Mouse (Mus musculus): ENCODE results near the gene Tdgf1. TPM values are rescaled to one million over a fixed set of nuclear protein-coding genes. Genes with fewer than 3 reads are reported as not detected.
A peak's percentile ranks its signal among the peaks of the same experiment; 100 is the strongest.

The Tdgf1 gene
- polyA plus RNA-seq, 1 experiment from 2014 or later: not detected

DNA sequence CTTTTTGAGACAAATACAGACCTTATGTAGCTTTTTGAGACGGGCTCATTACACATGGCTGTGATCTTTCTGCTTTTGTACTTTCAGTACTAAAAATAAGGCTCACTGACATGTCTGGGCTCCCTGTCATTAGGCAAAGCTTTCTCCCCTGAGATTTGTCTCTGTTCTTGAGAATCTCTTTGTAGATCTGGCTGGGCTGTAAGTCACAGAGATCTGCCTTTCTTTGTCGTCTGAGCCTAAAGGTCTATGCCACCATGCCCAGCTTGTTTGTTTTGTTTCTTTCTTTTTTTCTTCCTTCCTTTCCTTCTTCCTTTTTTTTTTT, 19.9 kb upstream of the Tdgf1 start:
- no peak overlapping the region for H3K4me3 ChIP-seq (replicated peaks)
- H3K9me3 ChIP-seq: no peaks in the 10 kb centered on the region

GRCm38 (mm10) chr9:110965062-110965909, 19.3 kb upstream of the Tdgf1 start:
- no peak for ATAC-seq
- Histone ChIP-seq H3K9me3 (no peaks in the 10 kb centered on the region), H3K27ac (no peak overlapping the region), H3K27me3 (replicated peaks) (no peaks in the 10 kb centered on the region), H3K9ac (no peak overlapping the region), H3K36me3 (no peaks in the 10 kb centered on the region), H3K4me1 (replicated peaks) (no peaks in the 10 kb centered on the region), H3K4me3 (replicated peaks) (no peak overlapping the region), H3K4me2 (replicated peaks) (no peak overlapping the region)
- whole genome bisulfite sequencing: 87% methylated on average over 22 of the region's 22 CpGs

More for the DNA sequence above, 19.9 kb upstream of the Tdgf1 start:
- WGBS: 68% methylated on average over 2 of the region's 2 CpGs
- no peaks in the 10 kb centered on the region for H3K36me3 ChIP-seq
- no peaks in the 10 kb centered on the region for H3K4me1 ChIP-seq (replicated peaks)
- ATAC-seq: no peak
- no peaks in the 10 kb centered on the region for H3K27me3 ChIP-seq (replicated peaks)
- H3K4me2 ChIP-seq (replicated peaks): no peak overlapping the region
- H3K9ac ChIP-seq: no peak overlapping the region
- no peak overlapping the region for H3K27ac ChIP-seq

GRCm38 (mm10) chr9:110963566-110964115, 17.7 kb upstream of the Tdgf1 start:
- no peaks in the 10 kb centered on the region for H3K27me3 ChIP-seq (replicated peaks)
- no peaks in the 10 kb centered on the region for H3K4me1 ChIP-seq (replicated peaks)
- H3K4me3 ChIP-seq (replicated peaks): no peak overlapping the region
- 85% methylated on average over 8 of the region's 8 CpGs for WGBS
- no peaks in the 10 kb centered on the region for H3K9me3 ChIP-seq
- no peak overlapping the region for H3K9ac ChIP-seq
- ATAC-seq: no peak
- no peak overlapping the region for H3K27ac ChIP-seq
- H3K4me2 ChIP-seq (replicated peaks): no peak overlapping the region
- H3K36me3 ChIP-seq: no peaks in the 10 kb centered on the region

GRCm38 (mm10) chr9:110961386-110961785, 15.4 kb upstream of the Tdgf1 start:
- H3K27ac ChIP-seq: no peak overlapping the region
- H3K9me3 ChIP-seq: no peaks in the 10 kb centered on the region
- no peaks in the 10 kb centered on the region for H3K27me3 ChIP-seq (replicated peaks)
- ATAC-seq: no peak
- H3K36me3 ChIP-seq: no peaks in the 10 kb centered on the region
- 95% methylated on average over 8 of the region's 8 CpGs for WGBS
- H3K9ac ChIP-seq: no peak overlapping the region
- no peaks in the 10 kb centered on the region for H3K4me1 ChIP-seq (replicated peaks)
- H3K4me3 ChIP-seq (replicated peaks): no peak overlapping the region
- H3K4me2 ChIP-seq (replicated peaks): no peak overlapping the region

GRCm38 (mm10) chr9:110960230-110961149, 14.5 kb upstream of the Tdgf1 start:
- WGBS: 82% methylated on average over 13 of the region's 13 CpGs

GRCm38 (mm10) chr9:110959669-110960068, 13.7 kb upstream of the Tdgf1 start:
- Histone ChIP-seq H3K27ac (no peak overlapping the region), H3K27me3 (replicated peaks) (no peaks in the 10 kb centered on the region), H3K9ac (no peak overlapping the region), H3K36me3 (no peaks in the 10 kb centered on the region), H3K4me3 (replicated peaks) (no peak overlapping the region), H3K4me1 (replicated peaks) (no peaks in the 10 kb centered on the region), H3K4me2 (replicated peaks) (no peak overlapping the region), H3K9me3 (no peaks in the 10 kb centered on the region)
- 80% methylated on average over 5 of the region's 5 CpGs for WGBS
- no peak for ATAC-seq

More at GRCm38 (mm10) chr9:110960230-110961149, 14.5 kb upstream of the Tdgf1 start:
- no peak for ATAC-seq
- no peak overlapping the region for H3K27ac ChIP-seq
- H3K4me1 ChIP-seq (replicated peaks): no peaks in the 10 kb centered on the region
- no peaks in the 10 kb centered on the region for H3K36me3 ChIP-seq
- H3K9me3 ChIP-seq: no peaks in the 10 kb centered on the region
- no peak overlapping the region for H3K4me2 ChIP-seq (replicated peaks)
- H3K4me3 ChIP-seq (replicated peaks): no peak overlapping the region
- no peaks in the 10 kb centered on the region for H3K27me3 ChIP-seq (replicated peaks)
- no peak overlapping the region for H3K9ac ChIP-seq

DNA sequence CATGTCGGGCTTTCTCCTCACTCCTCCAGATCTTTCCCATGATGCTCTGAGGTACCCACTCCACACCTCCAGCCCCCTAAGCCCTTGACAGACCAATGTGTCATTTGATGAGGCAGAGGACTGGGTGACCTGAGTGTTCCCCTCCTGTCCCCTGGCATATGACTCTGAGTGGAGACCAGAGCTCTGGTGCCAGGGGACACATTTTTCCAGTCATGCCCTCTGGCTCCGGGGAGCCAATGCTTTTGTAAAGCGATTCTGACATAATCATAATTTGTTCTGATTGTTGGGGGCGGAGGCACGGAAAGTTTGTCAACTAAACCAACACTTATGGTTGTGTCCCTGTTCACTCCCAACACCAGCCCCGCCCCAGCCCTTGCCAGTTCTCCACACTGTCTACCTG, 10.0 kb upstream of the Tdgf1 start:
- WGBS: 84% methylated on average over 6 of the region's 6 CpGs

DNA sequence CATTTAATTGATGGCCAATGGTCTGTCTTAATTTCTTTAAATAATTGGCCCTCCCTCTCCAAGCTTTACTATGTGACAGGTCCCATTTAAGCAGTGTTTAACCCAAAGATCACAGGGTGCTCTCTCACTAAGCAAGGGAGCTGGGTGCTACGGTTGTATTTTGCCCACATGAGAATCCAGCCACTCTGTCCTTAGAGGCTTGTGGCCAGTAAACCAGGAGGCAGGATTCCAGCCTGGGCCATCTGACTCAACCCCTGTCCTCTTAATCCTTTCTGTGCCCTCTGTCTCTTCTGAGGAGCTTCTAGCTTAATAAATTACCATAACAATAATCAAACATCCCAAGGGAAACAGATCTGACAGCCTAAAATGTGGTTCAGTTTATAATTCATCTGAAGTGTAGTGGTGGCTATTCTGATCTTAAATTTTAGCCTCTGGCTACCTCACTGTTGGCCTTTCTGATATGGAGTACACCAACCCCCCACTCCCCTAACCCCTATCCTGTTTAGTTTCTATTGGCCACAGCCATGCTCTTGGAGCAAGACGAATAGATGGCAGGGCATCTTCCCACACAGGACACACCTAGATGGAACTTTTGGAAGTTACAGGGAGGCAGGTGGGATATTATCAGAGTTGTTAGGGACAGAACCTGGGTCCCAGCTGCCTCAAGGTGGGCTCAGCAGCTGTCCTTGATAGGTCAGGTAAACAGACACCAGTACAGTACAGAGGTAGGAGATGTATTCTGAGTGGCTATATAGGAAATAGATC, 8.9 kb upstream of the Tdgf1 start:
- Histone ChIP-seq H3K27ac (no peak overlapping the region), H3K9ac (no peak overlapping the region), H3K9me3 (no peaks in the 10 kb centered on the region), H3K4me2 (replicated peaks) (no peak overlapping the region), H3K27me3 (replicated peaks) (0 out of 2 replicates have a peak, but pooled peaks cover 4% of the 10 kb centered on the region), H3K4me1 (replicated peaks) (no peaks in the 10 kb centered on the region), H3K36me3 (no peaks in the 10 kb centered on the region), H3K4me3 (replicated peaks) (no peak overlapping the region)
- ATAC-seq: no peak
- 51% methylated on average over 2 of the region's 2 CpGs for WGBS

More for the DNA sequence above, 10.0 kb upstream of the Tdgf1 start:
- Histone ChIP-seq H3K36me3 (no peaks in the 10 kb centered on the region), H3K4me3 (replicated peaks) (no peak overlapping the region), H3K27ac (no peak overlapping the region), H3K4me1 (replicated peaks) (no peaks in the 10 kb centered on the region), H3K9ac (no peak overlapping the region), H3K4me2 (replicated peaks) (no peak overlapping the region), H3K9me3 (no peaks in the 10 kb centered on the region), H3K27me3 (replicated peaks) (0 out of 2 replicates have a peak, but pooled peaks cover 4% of the 10 kb centered on the region)
- ATAC-seq: no peak

DNA sequence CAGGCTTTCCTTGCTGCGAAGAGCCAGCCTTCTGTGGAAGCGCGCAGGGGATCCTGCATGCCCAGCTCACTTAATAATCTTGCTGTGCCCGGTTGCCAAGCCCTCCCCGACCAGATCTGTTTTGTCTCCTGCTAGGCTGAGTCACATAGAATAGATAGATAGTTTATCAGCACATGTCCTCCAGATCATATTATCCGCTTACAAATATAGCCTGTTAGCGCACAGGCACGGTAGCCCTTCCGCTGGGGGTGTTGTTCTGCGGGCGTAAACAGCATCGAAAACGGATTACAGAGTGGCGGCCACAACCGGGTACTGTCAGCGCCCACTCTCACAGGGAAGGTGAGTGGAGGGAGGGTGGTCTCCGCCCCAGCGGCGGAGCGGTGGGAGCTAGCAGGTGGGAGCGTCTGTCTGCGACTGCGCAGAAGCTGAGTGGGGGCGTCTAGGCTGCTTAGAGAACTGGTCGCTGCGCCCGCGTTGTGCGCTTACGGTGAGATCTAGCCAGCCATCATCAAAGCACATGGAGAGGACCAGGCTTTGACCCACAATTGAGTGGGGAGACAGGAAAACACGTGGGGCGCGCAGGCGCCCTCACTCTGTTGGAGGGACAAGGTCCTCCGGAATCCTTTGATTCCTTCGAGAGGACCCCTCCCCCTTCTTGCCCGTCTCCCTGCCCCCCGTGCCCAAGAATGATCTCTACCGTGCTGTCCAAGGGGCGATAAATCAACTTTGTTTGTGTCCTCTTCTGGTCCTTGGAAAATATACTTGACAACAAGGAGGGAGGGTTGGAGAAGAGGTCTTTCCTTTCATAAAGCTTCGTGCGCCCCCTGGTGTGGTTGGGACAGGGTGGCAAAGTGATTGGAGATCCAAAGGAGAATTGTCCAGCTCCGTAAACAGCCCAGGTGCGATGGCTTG, 7.8 kb upstream of the Tdgf1 start:
- H3K4me3 ChIP-seq (replicated peaks): peak overlapping the region; percentile 52
- WGBS: under 1% methylated on average over 44 of the region's 44 CpGs
- 0 out of 2 replicates have a peak, but pooled peaks cover 4% of the 10 kb centered on the region for H3K27me3 ChIP-seq (replicated peaks)
- peak overlapping the region; percentile 97 for H3K4me2 ChIP-seq (replicated peaks)
- H3K36me3 ChIP-seq: no peaks in the 10 kb centered on the region
- H3K9ac ChIP-seq: peak overlapping the region; percentile 50
- H3K27ac ChIP-seq: no peak overlapping the region
- ATAC-seq: peak; percentile 74
- no peaks in the 10 kb centered on the region for H3K9me3 ChIP-seq
- H3K4me1 ChIP-seq (replicated peaks): no peaks in the 10 kb centered on the region

- no peak for ATAC-seq
- WGBS: 44% methylated on average over 5 of the region's 5 CpGs
- Histone ChIP-seq H3K9me3 (no peaks in the 10 kb centered on the region), H3K36me3 (no peaks in the 10 kb centered on the region), H3K9ac (peak overlapping the region; percentile 50; the same call in 1 of the 2 replicates), H3K27me3 (replicated peaks) (peaks cover 4% of the 10 kb centered on the region; the same call in 1 of the 2 replicates), H3K4me1 (replicated peaks) (no peaks in the 10 kb centered on the region), H3K4me3 (replicated peaks) (peak overlapping the region; percentile 52), H3K4me2 (replicated peaks) (peak overlapping the region; percentile 97), H3K27ac (no peak overlapping the region)
Measured at GRCm38 (mm10) chr9:110952931-110953549, 7.1 kb upstream of the Tdgf1 start.
